Mouse (Mus musculus): ENCODE measurements around the gene Mmp21.

- TF ChIP-seq NRF1 (IDR thresholded peaks at IDR 0.05; ENCODE audit: low read depth, low read length): no peak
- no peak for TF ChIP-seq BHLHE40 (IDR thresholded peaks at IDR 0.05; ENCODE audit: low read depth, low read length)
- TF ChIP-seq E2F4 (IDR thresholded peaks at IDR 0.05; ENCODE audit: insufficient replicate concordance, low read depth, low read length): no peak
- TF ChIP-seq CTCF (conservative IDR thresholded peaks at IDR 0.05 in 1 of 2, IDR thresholded peaks at IDR 0.05 in 1 of 2; ENCODE audit: low read depth in 2 of 2, low read length in 2 of 2): peak in 1 of 2 experiments; percentile 10; a peak in 1 of 4 replicates
- TF ChIP-seq ZC3H11A (IDR thresholded peaks at IDR 0.05; ENCODE audit: low read depth, low read length): no peak
- no peak for TF ChIP-seq RCOR1 (conservative IDR thresholded peaks at IDR 0.05; ENCODE audit: low read depth, low read length)
- no peak for TF ChIP-seq POLR2A (IDR thresholded peaks at IDR 0.05; ENCODE audit: low read depth, low read length)
- no peak for TF ChIP-seq POLR2AphosphoS2 (IDR thresholded peaks at IDR 0.05; ENCODE audit: low read depth, low read length)
- no peak for TF ChIP-seq NELFE (IDR thresholded peaks at IDR 0.05; ENCODE audit: low read depth, low read length)
Observed at GRCm38 (mm10) chr7:133718580-133718979, 38.7 kb upstream of the Mmp21 start.

All from CH12.LX (cell line).